Mouse (Mus musculus) thymus, adult 2 months (tissue): ENCODE measurements around the gene Defa17.
"Not testable (repeated sequence)": the region's sequence is repeated elsewhere in the genome, so short reads cannot be mapped to it uniquely, and the experiment has no call there.

Experiments used
- CTCF ChIP-seq: fragments of 200-500 bp; IDR thresholded peaks from 2 replicates; pipeline ENCODE4 v1.5.1; 2012; ENCODE audit warnings: mild to moderate bottlenecking, control low read depth, low read length, moderate library complexity, borderline replicate concordance; ENCODE audit not compliant: control insufficient read depth, poor library complexity, insufficient read depth; ENCODE audit errors: extremely low read depth
- POLR2A ChIP-seq: fragments of 200-500 bp; IDR thresholded peaks from 2 replicates; pipeline ENCODE4 v1.6.1; 2012; ENCODE audit warnings: mild to moderate bottlenecking, low read length, control low read depth, moderate library complexity; ENCODE audit not compliant: control insufficient read depth, poor library complexity, insufficient read depth; ENCODE audit errors: extremely low read depth

- TF ChIP-seq CTCF, POLR2A: not testable (repeated sequence)
Measured at GRCm38 (mm10) chr8:21655480-21655879, at the start of gene Defa17.
